Mouse (Mus musculus): ENCODE data around the gene Nupr1l. TPM values are rescaled to one million over a fixed set of nuclear protein-coding genes. Genes with fewer than 3 reads are reported as not detected.
"Not testable (repeated sequence)": the region's sequence is repeated elsewhere in the genome, so short reads cannot be mapped to it uniquely, and the experiment has no call there.

Nupr1l gene
- total RNA-seq, 2 experiments from 2014 or later, result not detected

GRCm38 (mm10) chr5:129886911-129887636, 21.3 kb upstream of the Nupr1l start, which contains the start of gene Chchd2:
Gene Chchd2, minus strand, starts transcription at chr5:129887470.
- peak; percentile 94 for DNase-seq
- no peak for TF ChIP-seq CTCF (IDR thresholded peaks at IDR 0.05)
- intact Hi-C loops (cut with DNase I), result no loop called here
- peak within 1 kb of the TSS; percentile 76 for H3K4me3 ChIP-seq
- H3K27ac ChIP-seq, result peak within 1 kb of the TSS; percentile 98

GRCm38 (mm10) chr5:129890390-129890789, 17.9 kb upstream of the Nupr1l start:
- DNase-seq; intact Hi-C loops (cut with DNase I); H3K4me3 ChIP-seq; H3K27ac ChIP-seq: not testable (repeated sequence)

GRCm38 (mm10) chr5:129895198-129896088, 12.9 kb upstream of the Nupr1l start, which contains the start of gene Zbed5:
Gene Zbed5, plus strand, starts transcription at chr5:129895723.
- intact Hi-C loops (cut with DNase I), result loop anchor here (5.0 kb wide), 1 partner anchor 42 kb away; no protein-coding TSS in a partner anchor
- Histone ChIP-seq H3K4me3 (peak within 1 kb of the TSS; percentile 87), H3K27ac (peak within 1 kb of the TSS; percentile 64)
- DNase-seq, result peak; percentile 89
- no peak for TF ChIP-seq CTCF (IDR thresholded peaks at IDR 0.05)

- Histone ChIP-seq H3K27ac (no peak within 1 kb of the TSS), H3K4me3 (no peak within 1 kb of the TSS)
- TF ChIP-seq CTCF (IDR thresholded peaks at IDR 0.05), result no peak
- intact Hi-C loops (cut with DNase I), result loop anchor here (5.0 kb wide), 1 partner anchor 39 kb away; no protein-coding TSS in a partner anchor
- DNase-seq, result no peak
Measured at GRCm38 (mm10) chr5:129898449-129898848, 9.9 kb upstream of the Nupr1l start, which contains the start of gene Phkg1. Gene Phkg1, minus strand, starts transcription at chr5:129898549.

GRCm38 (mm10) chr5:129907775-129908174, 565 bp upstream of the Nupr1l start:
- DNase-seq, result no peak
- peak overlapping the region; percentile 94 for H3K27ac ChIP-seq
- peak overlapping the region; percentile 81 for H3K4me3 ChIP-seq
- TF ChIP-seq CTCF (IDR thresholded peaks at IDR 0.05), result no peak
- intact Hi-C loops (cut with DNase I), result loop anchor here (5.0 kb wide), 1 partner anchor 95 kb away; the partner anchor contains the start of gene Gusb

- no peak for DNase-seq
- peak overlapping the region; percentile 94 for H3K27ac ChIP-seq
- H3K4me3 ChIP-seq, result peak overlapping the region; percentile 81
- no peak for TF ChIP-seq CTCF (IDR thresholded peaks at IDR 0.05)
- intact Hi-C loops (cut with DNase I), result loop anchor here (5.0 kb wide), 1 partner anchor 93 kb away; the partner anchor contains the start of gene Gusb
Measured at GRCm38 (mm10) chr5:129909147-129909546, 807 bp downstream of the Nupr1l start.

- no peak overlapping the region for H3K27ac ChIP-seq
- intact Hi-C loops (cut with DNase I), result loop anchor here (5.0 kb wide), 1 partner anchor 93 kb away; the partner anchor contains the start of gene Gusb
- H3K4me3 ChIP-seq, result no peak overlapping the region
- no peak for DNase-seq
- TF ChIP-seq CTCF (IDR thresholded peaks at IDR 0.05), result no peak
Measured at GRCm38 (mm10) chr5:129909591-129909990, 1.3 kb downstream of the Nupr1l start.

GRCm38 (mm10) chr5:129914024-129914423, 5.7 kb downstream of the Nupr1l start:
- intact Hi-C loops (cut with DNase I), result loop anchor here (10.0 kb wide), 1 partner anchor 231 kb away; the partner anchor contains the start of gene Kctd7
- DNase-seq, result peak; percentile 31
- Histone ChIP-seq H3K4me3 (no peak overlapping the region), H3K27ac (no peak overlapping the region)
- TF ChIP-seq CTCF (IDR thresholded peaks at IDR 0.05), result peak; percentile 61

- not testable (repeated sequence) for DNase-seq, H3K27ac ChIP-seq, H3K4me3 ChIP-seq
- intact Hi-C loops (cut with DNase I), result loop anchor here (10.0 kb wide), 1 partner anchor 229 kb away; the partner anchor contains the start of gene Kctd7
Measured at GRCm38 (mm10) chr5:129915491-129915890, 7.2 kb downstream of the Nupr1l start.

- TF ChIP-seq CTCF (IDR thresholded peaks at IDR 0.05), result no peak
- H3K4me3 ChIP-seq, result no peak overlapping the region
- intact Hi-C loops (cut with DNase I), result loop anchor here (10.0 kb wide), 1 partner anchor 227 kb away; the partner anchor contains the start of gene Kctd7
- DNase-seq, result no peak
- no peak overlapping the region for H3K27ac ChIP-seq
Measured at GRCm38 (mm10) chr5:129918065-129918651, 9.8 kb downstream of the Nupr1l start.

GRCm38 (mm10) chr5:129918752-129919151, 10.4 kb downstream of the Nupr1l start:
- DNase-seq, result no peak
- intact Hi-C loops (cut with DNase I), result loop anchor here (10.0 kb wide), 1 partner anchor 226 kb away; the partner anchor contains the start of gene Kctd7

GRCm38 (mm10) chr5:129919320-129919719, 11.0 kb downstream of the Nupr1l start:
- intact Hi-C loops (cut with DNase I), result loop anchor here (10.0 kb wide), 1 partner anchor 225 kb away; the partner anchor contains the start of gene Kctd7
- Histone ChIP-seq H3K4me3 (no peak overlapping the region), H3K27ac (no peak overlapping the region)
- no peak for DNase-seq
- no peak for TF ChIP-seq CTCF (IDR thresholded peaks at IDR 0.05)

More at GRCm38 (mm10) chr5:129918752-129919151, 10.4 kb downstream of the Nupr1l start:
- H3K4me3 ChIP-seq, result no peak overlapping the region
- TF ChIP-seq CTCF (IDR thresholded peaks at IDR 0.05), result no peak
- no peak overlapping the region for H3K27ac ChIP-seq
